Mouse (Mus musculus) megakaryocyte-erythroid progenitor cell, adult 5-6 weeks (primary cell): ENCODE results near the gene Tenm3. TPM values are rescaled to one million over a fixed set of nuclear protein-coding genes. Genes with fewer than 3 reads are reported as not detected.

Experiments used
- ATAC-seq: replicated peaks from 2 replicates; pipeline ENCODE4 v1.8.0; 2016; ENCODE audit warnings: mild to moderate bottlenecking, inconsistent platforms; ENCODE audit not compliant: severe bottlenecking, poor library complexity, low FRiP score, low TSS enrichment
- total RNA-seq, 2 experiments: library from RNA; stranded (forward) in 1 of 2; stranded (reverse) in 1 of 2; fragments of 200-1000, 215-1000 nt in 1 of 2; fragments of >200 nt in 1 of 2; fragmentation: Nextera tagmentation in 1 of 2; gene quantifications; 2 replicates each; pipeline ENCODE4 v1.2.3; 2014 to 2017

Tenm3 gene
- total RNA-seq, 2 experiments from 2014 or later: not detected

DNA sequence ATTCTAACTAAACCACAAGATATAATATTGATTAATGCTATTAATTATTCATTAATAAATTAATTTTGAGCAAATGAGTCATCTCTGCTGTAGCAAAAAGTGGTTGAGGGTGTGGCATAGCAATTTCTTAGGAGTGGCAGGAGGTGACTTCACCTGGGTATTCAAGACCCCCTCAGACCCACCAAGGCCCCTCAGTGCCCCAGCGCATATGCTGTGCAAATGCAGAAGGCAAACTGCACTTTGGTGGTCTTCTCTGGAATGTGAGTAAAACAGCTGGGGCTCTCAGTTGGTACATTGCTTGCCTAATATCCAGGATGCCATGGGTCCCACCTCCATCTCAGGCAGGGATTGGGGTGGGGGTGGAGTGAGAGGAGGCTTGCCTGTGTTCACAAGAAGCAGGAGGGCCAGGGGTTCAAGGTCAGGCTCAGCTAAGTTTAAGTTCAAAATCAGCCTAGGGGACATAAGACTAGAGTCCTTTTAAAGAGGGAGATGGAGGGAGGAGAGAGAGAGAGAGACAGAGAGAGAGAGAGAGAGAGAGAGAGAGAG lies 31.5 kb downstream of the Tenm3 start:
- ATAC-seq: no peak

DNA sequence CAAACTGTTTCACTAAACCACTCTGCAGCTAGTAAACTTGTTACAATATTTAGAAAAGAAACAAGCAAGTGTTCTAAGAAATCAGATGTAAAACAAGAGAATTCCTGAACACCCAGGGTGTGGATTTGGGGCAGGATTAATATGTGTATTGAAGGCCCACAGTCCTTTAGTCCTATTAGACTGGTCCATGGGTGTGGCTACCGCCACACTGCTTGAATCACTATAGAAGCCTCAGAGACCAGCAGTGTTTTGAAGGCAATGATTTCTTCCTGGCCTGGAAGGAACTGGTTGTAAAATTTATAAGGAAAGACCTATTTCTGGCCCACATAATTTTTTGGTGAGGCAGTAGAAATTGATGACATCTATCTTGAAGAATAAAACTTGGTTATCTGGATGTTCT lies 33.1 kb downstream of the Tenm3 start:
- ATAC-seq: no peak

DNA sequence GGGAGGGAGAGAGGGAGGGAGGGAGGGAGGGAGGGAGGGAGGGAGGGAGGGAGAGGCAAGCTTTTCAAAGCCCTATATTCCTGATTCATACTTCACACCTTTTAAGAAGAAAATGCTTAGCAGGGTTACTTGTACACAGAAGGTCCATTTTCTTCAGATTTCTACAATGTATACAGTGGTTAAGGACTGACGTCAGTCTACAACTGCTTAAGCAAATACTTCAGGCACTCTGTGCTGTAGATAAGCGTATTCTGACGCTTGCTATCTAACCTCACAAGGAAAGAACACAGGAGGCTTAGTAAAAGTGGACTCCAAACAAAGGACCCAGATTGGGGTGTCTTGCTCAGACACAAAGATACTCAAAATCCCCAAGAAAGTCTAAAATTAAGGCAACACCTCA lies 34.6 kb downstream of the Tenm3 start:
- no peak for ATAC-seq

DNA sequence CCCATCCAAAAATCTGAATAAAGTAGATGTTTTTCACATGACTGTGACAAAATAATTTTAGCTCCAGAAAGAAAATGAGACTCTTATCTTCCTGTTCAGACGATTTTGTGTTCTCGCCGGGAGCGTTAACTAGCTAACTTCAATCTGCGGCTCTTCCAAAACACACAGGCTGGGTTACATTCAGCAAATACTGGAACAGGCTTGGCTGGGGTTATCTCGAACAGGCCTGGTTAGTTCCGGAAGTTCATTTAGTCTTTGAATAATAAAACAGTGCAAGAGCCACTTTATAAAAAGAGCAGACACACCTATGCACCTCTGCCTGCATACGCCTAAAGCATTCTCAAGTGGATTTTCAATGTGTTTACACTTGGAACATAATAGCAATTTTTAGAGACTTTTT lies 40.7 kb downstream of the Tenm3 start:
- no peak for ATAC-seq

DNA sequence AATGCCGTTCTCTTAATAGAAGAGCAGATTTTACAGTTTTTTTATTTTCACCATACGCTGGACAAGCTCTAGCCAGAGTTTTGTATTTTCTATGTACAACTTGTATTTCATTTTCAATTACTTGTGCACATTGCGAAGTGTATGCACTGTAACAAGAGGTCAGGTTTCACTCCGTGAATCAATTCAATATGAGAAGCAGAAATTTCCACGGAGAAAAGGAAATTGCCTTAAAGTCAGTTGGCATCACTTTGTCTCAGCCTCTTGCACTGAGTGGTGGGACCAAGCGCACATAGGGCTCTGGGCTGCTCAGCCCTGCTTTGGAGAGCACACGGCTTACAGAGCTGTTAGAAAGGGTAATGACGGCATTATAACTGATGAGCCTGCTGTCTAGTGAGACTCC lies 41.5 kb downstream of the Tenm3 start:
- no peak for ATAC-seq

DNA sequence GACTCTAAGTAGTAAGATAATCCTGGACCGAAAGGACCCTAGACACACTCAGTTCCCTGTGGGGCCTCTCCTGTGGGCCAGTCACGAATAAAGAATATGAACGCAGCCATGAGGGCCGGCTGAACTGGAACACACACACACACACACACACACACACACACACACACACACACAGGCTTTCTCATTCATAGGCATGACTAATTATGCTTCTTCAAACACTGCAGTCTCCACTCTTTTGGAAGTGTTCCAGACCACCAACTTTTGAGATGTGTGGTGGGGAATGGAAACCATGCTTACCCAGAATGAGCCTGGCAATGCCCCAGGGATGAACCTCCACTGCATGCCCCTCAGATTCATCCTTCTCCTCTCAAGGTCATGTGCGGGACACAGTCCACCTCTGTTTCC lies 45.8 kb downstream of the Tenm3 start:
- no peak for ATAC-seq

DNA sequence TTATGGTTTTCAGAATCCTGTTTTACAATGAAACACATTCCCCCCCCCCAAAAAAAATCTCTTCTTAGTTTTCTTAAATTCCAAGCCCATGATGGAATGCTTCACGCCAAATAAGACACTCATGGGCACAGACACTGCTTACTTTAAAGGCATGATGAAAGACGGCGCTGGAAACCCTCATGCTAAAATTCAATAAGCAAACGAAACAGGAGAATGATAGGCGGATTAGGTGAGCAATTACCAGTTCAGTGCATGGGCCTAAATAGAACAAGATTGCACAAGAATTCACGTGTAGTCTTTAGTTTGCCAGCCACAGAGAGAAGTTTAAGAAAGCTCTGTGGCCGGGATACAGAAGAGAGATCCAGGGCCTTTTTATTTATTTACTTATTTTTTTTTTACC lies 49.5 kb downstream of the Tenm3 start:
- no peak for ATAC-seq

DNA sequence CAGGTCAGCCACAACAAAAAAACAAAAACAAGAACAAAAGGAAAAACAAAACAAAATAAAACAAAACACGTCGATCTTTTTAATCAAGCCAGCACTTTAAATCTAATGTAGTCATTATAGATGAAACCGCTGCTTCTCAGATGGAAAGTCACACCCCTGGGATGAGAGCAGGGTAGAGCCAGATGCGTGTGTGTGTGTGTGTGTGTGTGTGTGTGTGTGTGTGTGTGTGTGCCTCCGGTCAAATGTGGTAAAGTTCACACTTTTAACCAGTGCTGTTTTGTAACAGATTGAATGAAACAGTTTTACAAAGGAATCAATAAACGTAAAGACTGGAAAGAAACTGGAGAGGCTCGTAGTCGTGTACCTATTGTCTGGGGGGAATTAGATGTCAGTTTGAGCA lies 50.0 kb downstream of the Tenm3 start:
- no peak for ATAC-seq

DNA sequence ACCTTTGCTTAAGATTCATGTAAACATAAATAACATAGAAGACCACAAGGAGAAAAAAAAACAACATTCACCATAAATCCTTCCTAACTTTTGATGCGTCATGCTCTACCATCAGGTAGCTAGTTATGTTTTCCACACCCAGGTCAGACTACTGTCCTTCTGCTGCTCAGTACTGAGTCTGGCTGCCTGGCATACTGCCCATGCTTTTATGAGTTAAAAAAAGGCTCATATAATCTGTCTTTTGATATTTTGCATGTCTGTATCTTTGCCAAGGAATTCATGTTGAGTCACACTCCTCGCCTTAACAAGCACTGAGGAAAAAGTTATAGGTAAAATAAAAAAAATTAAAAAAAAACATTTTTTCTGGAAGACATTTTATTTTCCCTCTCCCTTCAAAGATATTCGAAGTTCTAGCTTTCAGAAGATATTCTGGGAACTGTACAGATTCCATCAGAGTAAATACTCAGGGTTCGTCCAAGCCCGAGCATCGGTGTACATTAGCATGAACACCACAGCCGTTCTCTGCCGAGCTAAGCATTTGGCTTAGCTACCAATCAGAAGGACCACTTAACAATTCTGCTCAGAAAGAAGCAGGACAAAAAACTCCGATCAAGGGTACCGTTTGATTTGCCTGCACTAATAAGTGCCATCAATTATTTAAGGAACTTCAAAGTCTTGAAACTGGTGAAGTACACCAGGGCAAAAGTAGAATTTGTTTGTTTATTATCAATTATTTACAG lies 51.0 kb downstream of the Tenm3 start:
- ATAC-seq: no peak

DNA sequence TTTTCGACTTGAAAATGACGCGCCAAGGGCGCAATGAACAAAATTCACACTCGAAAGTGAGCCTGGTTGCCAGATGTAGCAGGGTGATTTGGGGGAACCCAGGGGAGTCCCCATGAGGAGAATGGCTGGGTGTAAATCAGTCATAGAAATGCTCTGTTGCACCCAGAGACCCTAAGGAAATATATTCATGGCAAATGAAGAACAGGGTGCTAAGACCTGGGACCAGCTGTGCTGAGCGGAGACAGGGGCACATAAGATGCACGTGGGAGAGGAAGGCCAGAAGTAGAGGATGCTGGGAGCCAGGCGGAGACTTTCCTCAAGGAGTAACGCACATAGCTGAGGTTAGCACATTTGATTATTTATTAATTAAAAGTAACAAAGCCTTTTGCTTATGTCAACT lies 60.4 kb downstream of the Tenm3 start:
- no peak for ATAC-seq

DNA sequence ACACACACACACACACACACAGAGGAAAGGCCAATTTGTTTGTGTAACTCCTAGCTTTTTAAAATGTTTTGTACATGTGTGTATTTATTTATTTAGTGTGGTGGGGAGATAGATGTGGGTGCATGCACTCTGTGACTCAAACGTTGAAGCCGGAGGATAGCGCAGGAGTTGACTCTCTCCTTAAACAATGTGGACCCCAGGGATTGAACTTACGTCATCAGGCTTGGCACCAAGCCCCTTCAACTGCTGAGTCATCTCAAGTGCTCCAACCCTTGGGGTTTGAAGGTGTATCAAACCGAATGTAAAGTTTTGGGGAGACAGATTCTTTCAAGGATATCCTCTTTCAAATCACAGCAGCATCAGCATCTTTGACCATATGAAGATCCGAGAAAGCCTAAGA lies 63.1 kb downstream of the Tenm3 start:
- ATAC-seq: no peak

DNA sequence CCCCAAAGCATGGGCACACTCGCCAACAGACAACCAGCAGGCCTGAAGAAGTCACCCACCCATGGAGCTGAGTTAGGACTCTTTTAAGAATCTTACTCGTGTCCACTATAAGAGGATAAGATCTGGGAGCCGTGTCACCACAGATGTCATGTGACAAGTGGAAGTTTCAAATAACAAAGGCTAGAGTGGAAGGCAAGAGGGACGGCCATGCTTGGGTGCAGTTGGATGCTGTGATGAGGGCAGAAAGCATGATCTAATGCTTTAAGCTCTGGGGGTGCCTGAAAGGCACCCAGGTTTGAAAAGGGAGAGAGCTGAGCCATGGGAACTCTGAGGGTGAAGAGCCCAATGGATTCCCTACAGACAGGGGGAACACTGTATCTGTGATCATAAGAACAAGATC lies 64.6 kb downstream of the Tenm3 start:
- ATAC-seq: no peak

DNA sequence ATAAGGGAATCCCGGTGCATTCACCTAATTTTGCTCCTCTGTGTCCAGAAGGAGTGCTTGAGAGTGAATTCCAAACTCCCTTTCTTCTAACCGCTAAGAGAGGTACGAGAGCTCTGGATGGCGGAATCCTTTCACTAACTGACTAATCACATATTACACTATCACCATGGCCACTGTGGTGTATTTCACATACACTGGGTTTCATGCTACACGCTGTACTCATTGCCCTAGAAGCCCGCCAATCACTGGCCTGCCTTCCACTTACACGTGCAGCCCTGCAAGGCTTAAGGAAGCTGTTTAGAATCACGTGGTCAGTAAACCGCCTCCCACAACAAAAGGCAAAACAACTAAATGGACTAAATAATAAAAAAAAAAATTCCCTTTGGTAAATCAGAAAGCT lies 67.7 kb downstream of the Tenm3 start:
- ATAC-seq: no peak

DNA sequence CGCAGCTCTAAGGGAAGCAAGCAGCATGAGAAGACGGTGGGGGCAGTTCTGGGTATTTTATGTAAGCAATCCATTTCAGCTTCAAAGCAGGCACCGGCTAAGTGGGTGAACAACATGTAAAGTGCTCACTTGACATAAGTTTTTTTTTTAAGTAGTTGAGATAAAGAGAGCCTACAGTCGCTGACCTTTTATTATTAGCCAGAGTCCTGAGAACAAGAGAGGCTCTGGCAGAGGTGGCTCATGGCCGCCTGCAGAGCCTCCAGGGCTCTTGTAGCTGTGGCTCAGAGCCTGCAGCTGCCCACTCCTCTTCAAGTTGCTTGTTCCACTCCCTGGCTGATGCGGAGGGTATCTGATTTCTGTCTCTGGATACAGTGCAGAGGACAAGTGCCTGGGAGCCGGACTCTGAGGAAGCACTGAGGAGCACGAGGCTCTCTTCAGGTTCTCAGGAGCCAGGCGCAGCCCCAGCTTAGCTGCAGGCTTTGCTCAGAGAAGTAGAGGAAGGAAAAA lies 68.2 kb downstream of the Tenm3 start:
- ATAC-seq: no peak

DNA sequence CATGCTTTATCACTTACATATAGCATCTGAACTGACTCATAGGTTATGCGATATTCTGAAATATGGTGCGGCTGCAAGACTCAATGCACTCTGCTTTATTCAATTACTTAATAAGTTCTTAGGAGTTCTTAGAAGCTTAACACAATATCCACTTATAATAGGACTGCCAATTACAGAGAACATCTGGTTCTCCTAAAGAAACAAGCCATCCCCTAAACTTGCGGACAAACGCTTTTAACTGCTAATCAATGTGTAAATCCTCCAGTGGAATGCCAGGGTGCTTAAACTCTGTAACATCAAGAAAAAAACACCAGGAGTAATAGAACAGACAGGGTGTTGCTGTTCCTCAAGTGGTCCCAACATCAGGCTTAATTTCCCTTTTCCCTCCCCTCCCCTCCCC lies 68.9 kb downstream of the Tenm3 start:
- no peak for ATAC-seq

DNA sequence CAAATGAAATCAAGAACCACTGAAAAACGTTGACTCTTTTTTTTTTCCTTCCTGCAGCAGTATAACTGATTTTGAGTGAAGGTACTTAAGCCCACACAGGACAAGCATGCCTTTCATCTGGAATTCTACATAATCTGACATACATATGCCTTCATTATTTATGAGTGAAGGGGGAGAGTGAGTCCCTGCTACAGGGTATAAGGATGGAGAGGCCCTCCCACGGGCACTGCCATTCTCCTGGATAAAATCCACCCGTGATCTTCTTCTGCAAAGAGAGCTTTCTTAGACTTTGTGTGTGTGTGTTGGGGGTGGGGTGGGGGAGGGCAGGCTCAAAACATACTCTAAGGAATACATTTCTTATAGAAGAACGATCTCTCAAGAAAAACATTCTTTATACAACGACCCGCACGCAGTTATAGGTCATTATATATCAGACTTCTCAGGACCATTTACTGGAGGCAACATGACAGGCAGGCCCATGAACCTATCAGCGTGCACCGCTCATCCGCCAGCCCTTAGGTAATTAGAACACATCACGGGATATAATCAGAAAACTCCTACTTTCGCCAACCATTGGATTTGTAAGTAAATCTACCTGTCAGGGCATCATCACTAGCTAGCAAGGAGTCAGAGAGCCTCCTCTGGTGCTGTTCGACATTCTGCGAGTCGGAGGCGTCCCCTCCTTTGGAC lies 77.1 kb downstream of the Tenm3 start:
- no peak for ATAC-seq

DNA sequence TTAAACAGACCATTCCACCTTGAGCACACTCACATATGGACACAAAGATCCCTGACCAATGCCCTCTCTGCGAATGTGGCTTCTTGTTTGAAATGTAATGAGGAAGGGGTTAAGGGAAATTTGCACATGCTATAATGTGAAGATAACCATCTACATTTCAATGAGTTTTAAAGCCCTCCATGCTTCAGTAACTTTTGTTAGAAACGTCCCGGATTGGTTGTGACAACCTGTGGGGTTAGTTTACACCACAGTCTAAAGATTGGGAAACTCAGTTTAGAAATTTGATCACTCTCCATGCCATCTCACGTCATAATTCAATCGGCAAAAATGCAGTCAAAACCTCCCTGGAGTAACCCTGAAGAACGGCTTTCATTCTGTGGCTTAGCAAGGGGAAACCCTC lies 78.5 kb downstream of the Tenm3 start:
- ATAC-seq: no peak

DNA sequence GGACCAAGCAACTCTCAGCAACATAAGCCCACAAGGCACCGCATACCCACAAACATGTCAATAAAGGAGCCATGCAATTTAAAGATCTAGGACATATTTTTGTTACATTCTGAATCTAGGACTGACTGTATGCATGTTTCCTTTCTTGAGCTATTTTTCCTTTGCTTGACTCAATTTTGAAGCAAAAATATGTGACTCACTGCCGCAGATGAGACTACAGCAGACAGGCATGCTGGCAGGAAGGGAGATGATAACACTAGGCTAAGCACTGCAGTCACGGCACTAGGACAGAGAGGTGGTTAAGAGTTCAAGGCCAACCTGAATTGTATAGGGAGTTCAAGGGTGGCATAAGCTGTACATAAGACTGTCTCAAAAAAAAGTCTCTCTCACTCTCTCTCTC lies 79.7 kb downstream of the Tenm3 start:
- ATAC-seq: no peak

DNA sequence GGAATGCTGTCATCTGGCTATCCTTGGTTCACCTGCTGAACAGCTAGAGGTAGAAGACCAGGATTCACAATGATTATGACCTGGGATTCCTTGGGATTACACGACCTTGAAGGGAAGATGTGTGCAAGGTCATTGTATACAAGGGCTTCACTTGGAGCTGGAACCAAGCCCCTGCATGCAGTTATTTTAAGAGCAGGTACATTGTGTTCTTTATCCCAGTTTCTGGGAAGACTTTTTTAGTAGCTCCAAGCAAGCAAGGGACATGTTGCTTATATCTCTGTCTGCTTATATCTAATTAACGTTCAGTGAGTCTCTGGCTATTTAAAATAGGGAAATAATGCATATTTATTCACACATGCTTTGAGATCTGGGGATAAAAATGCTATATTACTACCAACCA lies 86.9 kb downstream of the Tenm3 start:
- ATAC-seq: no peak

DNA sequence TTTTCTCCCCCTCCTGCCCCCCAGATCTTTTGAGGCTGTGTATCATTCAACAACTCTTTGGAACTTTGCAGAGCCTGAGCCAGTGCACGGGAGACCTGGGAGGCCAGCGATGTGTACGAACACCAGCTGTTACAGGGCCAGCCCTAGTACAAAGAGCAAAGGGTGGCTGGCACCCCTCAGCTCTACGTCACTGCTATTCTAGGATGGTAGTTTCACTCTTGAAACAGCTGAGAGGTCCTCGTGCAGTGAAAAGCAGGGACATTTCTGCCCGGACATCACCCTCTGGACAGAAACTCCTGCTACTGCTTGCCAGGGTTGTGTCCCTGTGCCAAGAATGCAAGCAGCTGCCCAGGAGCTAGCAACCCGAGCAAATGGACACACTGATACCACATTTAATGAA lies 88.3 kb downstream of the Tenm3 start:
- no peak for ATAC-seq

DNA sequence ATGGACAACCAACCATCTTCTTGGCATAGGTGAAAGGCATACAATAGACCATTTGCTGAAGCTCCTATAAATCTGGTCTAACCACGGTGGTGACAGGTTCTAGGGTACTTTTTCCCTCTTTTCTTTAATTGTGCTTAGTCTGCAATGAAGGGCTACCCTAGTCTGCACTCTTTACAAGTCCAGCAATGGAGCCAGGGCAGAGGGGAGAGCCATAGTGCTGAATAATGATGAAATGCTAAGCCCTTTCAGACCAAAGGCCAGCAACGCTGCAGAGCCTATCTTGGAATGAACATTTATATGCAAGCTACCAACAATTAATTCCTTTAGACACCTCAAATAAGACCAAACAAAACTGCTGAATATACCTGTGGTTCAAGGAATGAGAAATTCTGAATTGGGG lies 88.8 kb downstream of the Tenm3 start:
- ATAC-seq: no peak
